Mouse (Mus musculus) central nervous system, embryonic 11.5 days (tissue): ENCODE results near the gene Sult2a2. TPM values are rescaled to one million over a fixed set of nuclear protein-coding genes. Genes with fewer than 3 reads are reported as not detected.

ENCODE experiments used
- polyA plus RNA-seq: library from polyadenylated mRNA; depleted of rRNA; stranded (reverse); fragments of >200 nt; gene quantifications from 2 replicates; pipeline ENCODE4 v1.2.3, GENCODE M21; 2012; rRNA removed

The Sult2a2 gene
- not detected in 2 replicates for polyA plus RNA-seq

DNA sequence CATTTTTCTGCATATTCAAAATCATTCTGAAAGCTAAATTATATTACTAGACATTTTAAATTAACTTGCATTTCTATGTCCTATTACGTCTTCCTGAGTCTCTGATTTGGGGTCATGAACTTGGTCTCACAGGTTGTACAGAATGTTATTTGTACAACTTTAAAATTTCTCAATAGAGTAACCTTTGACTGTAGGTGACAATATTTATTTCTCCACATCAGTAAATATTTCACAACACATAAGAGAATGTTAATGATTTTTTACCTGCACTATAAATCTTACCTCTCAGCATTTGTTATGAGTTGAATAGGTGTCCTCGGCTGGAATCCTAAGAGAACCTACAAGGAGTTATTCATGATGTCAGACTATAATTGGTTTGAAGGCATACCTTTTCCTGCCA, at the start of gene Sult2a2:
TSS of gene Sult2a2 (plus strand) at position 301 of the 400 bp plus-strand sequence.

Other genes with a start within 250 kb of the Sult2a2 start
- gene Bsph2, start 162.4 kb upstream of the Sult2a2 start, polyA plus RNA-seq, result not detected in 2 replicates
- not detected in 2 replicates for gene Sult2a5, start 109.5 kb upstream of the Sult2a2 start, polyA plus RNA-seq
- gene Sult2a1, start 103.9 kb downstream of the Sult2a2 start, polyA plus RNA-seq, result not detected in 2 replicates